Mouse (Mus musculus) thymus, postnatal 14 days (tissue): ENCODE measurements around the gene Oxsr1.
"Not testable (repeated sequence)": the region's sequence is repeated elsewhere in the genome, so short reads cannot be mapped to it uniquely, and the experiment has no call there.

Experiments used
- DNase-seq: peaks from one replicate; pipeline ENCODE4 v3.0.0; 2021

Oxsr1 gene

DNA sequence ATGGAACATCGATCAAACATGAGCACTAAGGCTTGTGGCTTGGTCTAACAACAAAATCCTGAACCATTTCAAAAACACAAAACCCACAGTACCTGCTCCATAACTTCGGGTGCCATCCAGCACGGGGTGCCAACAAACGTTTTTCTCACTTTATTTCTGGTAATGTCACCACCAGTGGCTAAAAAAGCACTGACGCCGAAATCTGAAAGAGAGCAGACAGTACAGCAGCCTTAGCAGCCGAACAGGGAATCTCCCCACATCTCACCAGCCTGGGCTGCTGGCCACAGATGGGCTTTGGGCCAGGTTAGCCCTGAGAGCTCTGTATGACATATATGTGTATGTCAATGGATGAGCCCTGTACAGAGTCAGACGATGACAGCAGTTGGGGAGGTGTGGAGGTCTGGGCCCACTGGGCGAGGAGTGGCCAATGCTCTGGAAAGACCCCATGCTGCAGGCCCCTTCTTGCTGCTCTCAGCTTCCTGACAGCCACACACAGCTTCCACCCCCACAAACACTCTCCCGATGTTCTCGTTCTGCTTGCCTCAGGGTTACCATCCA is 53.6 kb downstream of the Oxsr1 start:
- no peak for DNase-seq

DNA sequence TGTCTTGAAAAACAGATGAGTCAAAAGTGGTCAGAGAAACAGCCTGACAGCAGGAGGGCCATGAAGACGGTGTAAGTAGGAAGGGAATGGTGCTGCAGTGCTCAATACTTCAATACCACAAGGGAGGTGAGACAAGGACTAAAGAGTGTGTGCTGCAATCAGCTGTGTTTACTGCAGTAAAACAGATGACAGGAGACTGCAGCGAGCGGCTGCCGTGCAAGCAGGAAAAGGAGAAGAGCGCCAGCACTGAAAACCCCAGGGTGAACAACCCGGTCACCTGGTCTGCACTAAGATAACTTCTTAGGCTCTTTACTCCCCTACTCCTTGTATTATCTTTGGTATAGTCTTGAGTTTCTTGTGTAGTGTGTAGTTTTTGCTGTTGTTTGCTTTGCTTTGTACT is 54.1 kb downstream of the Oxsr1 start:
- DNase-seq, result no peak

DNA sequence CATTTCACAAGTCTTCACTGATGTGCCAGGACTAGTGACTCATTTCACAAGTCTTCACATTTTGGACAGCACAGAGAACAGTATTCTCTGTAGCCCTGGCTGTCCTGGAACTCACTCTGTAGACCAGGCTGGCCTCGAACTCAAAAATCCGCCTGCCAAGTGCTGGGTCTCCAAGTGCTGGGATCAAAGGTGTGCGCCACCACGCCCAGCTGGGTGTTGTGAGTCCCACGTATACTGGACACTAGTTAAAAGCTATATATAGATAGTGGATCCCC is 56.2 kb downstream of the Oxsr1 start:
- DNase-seq, result not testable (repeated sequence)

DNA sequence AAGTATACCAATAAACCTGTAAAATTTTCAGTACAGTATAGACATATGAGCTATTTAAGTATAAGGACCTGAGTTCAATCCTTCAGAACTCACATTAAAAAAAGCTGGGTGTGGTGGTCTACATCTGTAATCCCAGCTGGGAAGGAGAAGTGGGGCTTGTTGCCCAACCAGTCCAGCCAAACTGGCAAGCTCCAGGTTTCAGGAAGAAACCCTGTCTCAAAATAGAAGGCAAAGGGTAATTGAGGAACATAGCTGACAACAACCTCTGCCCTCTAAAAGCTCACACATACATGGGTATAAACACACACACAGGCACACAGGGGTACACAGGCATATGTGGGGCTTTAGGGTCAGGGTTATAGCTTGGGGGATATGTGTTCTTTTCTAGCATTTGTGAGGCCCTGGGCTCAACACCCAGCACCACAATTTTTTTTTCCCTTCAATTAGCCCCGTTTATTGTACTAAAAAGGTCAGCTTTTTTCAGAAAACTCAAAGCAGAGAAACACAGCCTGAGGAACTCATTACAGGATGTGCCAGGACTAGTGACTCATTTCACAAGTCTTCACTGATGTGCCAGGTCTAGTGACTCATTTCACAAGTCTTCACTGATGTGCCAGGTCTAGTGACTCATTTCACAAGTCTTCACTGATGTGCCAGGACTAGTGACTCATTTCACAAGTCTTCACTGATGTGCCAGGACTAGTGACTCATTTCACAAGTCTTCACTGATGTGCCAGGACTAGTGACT is 56.7 kb downstream of the Oxsr1 start:
- DNase-seq, result not testable (repeated sequence)

DNA sequence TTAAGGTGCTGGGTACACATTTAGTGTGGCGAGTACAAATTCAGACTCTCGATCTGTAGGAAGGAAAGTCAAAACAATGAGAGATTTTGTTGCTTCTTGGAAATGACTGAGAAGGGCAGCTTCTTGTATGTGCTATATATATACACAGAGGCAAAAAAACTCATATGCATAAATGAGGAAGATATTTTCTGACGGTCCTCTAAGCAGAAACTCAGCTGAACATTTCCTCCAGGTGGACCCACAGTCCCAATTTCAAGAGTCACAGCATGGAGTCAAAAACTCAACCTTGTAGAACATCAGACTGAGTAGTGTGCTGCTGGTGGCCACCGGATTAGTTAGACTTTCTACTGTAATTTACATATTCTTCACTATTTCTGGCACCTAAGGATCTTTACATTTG is 59.2 kb downstream of the Oxsr1 start:
- no peak for DNase-seq

DNA sequence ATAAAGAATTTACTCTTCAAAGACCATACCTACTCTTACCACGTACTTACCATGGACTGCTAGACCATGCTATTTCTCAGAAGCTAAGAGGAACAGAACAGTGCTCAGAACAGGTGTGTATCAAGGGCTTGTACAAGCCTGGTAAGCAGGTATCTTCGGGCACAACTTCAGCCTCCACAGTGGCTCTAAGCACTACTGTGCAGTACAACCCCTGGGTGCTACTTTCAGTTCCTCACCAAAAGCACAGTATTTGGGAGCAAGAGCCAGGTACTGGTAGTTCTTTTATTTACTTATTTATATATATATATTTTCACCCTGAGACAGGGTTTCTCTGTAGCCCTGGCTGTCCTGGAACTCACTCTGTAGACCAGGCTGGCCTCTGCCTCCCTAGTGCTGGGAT is 61.4 kb downstream of the Oxsr1 start:
- no peak for DNase-seq

DNA sequence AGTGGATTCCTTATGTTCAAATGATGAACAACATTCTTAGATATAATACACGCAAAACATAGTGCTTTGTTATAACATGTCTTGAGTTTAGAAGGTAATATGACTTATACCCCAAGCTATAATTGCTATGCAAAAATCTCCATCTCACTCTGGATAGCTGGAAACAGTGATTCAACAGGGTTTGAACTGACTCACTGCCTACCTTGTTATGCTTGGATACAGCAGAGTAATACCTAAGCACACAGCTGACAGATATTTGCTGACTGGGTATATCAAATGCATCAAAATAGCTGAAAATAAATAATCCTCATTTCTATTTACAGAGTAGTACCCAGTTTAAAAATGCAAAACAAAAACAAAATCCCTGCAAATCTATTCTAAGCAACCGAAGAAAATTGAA is 63.4 kb downstream of the Oxsr1 start:
- DNase-seq, result no peak

DNA sequence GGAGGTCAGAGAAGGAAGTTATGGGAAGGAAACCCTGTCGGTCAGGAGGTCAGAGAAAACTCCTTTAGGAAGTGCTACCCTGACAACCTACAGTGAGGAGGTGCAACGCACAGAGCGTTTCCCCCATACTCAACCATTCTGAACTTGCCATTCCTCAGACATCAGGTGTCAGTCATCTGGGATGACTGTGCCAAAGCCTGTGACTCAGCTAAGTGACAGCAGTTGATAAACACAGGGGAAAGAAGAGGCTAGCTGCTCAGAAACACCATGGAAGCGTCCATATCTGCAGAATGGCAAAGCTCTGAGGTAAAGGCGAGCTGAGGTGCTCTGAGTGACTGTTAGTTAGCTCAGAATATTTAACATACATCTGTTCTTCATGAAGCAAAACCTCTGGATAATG is 64.1 kb downstream of the Oxsr1 start:
- no peak for DNase-seq

DNA sequence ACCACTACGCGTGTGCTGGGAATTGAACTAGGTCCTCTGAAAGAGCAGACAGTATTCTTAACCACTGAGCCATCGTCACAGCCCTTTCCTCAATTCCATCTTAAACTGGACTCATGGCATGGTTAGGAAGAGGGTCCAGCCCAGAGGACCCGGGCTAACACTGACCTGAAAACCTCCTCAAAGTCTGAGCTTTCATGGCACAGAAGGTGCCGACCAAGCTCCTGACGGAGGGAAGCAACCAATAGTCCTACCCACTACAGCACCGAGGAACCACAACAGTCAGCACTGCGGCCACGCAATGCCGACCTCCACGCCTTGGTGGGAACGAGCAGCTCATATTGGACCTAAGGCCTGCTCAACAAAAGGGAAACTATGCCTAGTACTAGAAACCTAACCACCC is 66.1 kb downstream of the Oxsr1 start:
- no peak for DNase-seq

DNA sequence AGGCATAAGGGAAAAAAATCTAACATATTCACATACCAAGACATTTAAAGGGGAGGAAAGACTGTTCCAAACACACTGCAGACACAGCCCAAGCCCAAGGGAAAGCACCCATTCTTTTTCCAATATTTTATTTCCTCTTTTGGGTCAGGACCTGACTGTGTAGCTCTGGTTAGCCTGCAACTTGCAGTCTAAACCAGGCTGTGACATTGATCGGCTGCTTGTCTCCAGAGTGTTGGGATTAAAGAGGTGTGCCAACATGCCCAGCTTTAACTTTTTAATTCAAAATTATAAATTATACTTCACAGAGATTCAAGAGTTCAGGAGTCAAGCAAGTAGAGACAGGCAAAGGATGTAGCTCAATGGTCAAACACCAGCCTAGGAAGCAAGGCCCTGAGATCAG is 67.1 kb downstream of the Oxsr1 start:
- DNase-seq, result no peak

DNA sequence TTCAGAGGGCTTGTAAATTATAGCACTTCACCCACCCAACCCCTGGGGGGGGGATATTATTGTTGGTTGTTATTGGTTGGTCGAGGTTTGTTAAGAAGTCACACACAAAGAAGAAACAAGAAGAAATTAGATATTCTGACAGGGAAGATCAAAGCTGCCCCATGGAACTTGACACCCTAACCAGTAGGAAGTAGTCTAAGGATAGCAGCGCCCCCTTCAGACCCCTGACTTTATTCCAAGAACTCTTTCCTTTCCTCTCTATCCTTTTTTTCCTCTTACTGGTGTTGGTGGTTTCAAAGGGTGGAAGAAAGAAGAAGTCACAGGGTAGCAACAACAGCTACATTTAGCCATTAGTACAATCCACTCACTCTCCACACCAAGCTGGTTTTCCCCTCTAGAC is 68.0 kb downstream of the Oxsr1 start:
- no peak for DNase-seq

DNA sequence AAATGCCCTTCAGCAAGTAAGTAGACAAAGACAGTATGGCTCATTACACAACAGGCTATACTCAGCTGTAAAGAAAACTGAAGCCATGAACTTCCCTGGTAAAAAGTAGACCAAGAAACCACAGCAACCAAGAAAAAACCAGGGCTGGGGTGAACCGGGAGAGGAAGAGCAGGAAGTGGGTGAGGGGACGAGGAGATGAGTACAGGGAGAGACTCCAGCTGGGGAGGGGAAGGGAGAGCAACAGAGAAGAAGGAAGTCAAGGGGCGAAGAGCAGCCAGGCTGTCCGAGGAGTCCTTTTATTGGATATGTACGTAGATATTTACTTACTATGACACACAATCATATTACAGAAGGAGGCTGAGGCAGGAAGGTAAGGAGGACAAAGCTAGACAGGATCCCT is 74.2 kb downstream of the Oxsr1 start:
- peak; percentile 24 for DNase-seq

DNA sequence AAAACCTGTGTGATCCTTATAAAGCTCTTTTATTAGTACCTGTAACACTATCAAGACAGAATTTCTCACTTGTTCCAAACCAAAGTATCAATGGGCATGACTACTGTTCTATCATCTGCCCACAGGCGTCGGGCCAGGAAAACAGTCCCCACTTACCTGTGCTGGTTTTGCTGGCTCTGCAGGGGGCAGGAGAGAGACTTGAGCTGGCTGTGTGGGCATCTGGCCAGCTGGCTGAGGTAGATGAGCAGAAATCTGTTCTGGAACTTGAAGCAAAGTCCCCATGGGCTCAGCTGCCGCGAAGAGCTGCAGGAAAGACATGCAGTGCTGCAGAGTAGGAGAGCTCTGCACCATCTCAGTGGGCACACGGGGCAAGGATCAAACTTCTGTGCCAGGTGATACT is 75.4 kb downstream of the Oxsr1 start:
- DNase-seq, result no peak

DNA sequence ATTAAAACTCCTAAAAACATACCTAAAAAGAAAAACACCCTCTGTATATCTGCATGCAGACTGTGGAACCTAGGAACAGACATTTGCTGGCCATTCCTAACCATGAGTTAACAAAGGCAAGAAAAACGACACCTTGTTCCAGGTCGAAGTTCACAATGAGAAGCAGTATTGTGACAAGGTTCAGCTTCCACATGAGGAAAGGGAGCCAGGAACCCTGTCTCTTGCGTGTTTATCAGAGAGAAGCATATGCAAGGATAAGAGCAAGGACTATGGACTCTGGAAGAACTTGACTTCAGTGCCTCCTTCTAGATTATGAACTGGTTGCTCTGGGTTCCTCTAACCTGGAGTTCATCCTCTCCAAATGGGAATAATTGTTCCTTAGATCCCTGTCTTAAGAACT is 78.2 kb downstream of the Oxsr1 start:
- no peak for DNase-seq

DNA sequence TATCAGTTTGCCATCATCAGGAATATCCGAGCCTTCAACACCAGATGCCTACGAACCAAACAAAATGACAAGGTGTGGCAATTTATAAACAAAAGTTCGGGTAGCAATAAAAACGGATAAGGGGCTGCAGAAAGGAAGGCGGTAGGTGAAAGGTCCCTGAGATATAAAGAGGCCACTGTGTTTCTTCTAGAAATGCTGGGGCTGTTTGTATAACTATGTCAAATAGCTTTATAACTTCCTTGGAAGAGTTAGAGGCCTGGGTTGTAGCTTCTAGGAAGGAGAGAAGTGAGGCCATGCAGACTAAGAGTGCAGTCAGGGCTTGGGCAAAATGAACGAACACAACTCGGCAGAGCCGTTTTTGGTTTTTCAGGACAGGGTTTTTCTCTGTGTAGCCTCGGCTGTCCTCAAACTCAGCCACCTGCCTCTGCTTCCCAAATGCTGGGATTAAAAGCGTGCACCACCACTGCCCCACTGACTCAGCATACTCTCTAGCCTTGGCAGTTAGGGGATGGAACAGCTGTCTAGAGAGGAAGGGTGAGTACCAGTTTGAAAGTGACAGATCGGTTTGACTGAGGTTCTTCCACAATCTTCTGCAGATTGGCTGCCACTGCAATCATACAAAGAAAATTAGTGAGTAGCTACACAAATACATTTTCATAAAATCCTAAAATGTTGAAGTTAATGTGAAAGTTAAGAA is 80.9 kb downstream of the Oxsr1 start:
- no peak for DNase-seq

DNA sequence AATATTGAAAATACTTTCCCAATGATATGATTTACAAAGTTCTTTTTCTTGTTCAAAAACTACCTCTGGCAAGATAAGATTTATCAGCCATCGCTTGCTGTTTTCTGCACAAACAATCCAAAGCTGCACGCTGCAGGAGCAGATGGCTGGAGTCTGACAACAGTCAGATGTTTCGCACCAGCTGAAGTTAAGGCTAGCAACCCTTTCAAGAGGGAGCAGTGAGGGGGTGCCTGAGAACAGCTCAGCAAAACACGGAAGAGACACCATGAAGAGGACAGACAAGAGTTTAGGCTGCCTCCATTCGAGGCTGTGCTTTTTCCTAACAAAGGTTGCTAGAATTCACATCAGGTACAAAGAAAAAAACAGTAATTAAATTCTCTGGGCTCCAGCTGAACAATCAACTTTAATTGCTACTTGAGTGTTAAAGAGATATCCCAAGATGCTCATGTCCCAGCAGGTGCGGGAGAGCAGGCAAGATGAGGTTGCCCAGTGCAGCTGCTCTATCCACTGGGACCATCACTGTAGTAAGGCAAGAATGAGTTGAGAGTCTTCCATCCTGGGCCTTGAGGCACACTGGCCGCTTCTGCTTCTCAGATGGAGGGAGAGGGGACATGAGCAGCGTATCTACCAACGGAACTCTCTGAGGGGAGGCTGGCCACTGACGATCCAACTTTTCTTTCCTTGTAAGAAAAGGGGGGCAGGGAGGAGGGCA is 81.8 kb downstream of the Oxsr1 start:
- DNase-seq, result no peak

DNA sequence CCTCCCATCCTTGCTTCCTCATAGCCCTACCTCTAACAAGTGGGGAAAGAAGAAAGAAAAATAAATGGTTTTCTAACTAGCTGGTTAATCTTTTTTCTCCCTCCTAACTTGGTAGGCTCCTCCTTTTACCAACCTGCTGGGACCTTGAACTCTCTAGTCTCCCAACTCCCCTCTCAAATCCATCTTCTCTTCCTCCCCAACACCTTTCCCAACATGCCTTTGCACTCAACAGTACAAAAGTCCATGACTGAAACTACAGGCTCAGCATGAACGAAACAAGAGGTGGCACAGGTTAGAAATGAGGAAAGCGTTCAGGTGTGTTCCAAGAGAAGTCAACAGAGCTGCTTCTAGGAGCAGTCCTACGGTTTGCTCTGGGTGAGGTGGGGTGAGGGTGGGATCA is 83.0 kb downstream of the Oxsr1 start:
- DNase-seq, result no peak

DNA sequence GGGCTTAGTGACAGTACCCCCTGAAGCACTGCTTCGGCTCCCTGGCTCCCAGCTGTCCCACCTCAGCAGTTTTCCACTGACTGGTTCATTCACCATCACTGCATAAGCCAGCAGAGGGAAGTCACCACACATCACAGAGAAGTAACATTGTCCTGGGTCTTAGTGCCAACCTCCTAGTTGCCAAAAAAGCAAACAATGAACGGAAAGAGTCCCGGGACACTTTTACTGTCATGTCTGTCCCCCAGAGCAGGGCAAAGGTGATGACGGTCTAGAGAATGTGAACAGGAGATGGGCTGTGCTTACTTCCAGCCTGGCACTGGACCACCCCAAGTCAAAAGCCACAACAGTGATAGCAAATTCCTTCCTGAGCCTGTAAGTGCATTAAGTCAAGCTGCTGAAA is 83.4 kb downstream of the Oxsr1 start:
- no peak for DNase-seq

DNA sequence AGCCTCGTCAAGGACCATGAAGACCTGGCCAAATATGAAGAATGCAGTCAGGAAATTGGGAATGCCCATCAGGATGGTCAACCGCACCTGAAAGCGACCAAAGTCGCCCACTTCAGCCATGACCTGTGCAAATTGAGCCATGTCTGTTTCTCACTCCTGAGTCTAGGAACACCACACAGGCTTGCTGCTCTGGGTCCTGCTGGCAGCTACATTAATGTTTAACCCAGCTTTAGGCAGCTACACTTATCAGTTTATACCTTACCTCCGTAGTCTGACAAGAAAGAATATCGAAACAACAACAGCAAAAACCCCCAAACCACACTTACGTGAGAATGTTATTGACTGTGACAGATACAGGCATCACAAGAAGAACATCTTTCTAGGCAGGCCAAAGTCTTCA is 90.7 kb downstream of the Oxsr1 start:
- DNase-seq, result no peak

DNA sequence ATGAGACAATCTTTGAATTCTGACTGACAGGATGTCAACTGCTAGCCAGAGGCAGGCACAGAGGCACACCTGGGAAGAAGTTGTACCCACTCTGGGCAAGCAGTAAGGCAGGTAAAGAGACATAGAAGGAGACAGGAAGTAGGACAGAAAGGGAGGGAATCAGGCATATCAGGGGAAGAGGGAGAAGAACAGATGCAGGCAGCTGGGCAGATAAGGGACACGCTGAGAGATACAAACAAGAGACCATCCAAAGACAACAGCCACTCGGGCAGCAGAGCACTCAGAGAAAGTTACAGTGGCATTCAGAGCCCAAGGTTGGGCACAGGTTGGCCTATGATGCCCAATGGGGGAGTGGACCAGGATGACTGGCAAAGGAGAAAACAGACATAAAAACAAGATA is 91.4 kb downstream of the Oxsr1 start:
- no peak for DNase-seq

DNA sequence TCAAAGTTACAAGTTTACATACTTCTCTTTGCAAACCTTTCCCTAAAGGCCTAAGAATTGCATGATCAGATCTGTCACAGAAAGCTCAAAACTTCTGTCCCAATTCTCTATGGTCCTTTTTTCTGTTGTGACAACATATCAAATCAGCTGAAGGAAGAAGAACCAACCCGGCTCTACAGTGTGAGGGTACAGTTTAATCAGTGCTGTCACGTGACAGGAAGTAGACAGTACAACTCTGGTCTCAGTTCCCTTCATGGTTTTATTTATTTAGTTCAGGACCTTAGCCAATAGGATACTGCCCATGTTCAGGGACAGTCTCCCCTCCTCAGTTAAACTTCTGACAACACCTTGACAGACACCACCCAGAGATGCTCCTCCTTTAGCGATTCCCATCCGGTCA is 102.0 kb downstream of the Oxsr1 start:
- no peak for DNase-seq

DNA sequence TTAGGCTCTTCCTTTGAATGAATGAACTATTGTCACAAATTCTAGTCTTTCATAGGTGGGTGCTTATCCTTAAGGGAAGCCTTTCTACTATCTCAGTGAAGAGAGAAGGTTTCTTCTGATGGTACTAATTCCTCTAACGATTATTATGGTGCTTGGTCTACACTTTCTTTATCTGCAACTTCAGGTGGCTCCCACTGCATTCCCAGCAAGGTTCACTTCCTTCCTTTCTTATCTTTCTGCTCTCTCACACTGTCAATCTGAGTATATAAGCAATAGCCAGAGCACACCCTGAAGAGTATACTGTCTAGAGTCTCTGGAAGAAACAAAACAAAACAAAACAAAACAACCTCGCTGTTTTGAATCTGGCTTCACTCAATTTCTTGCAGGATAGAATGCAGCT is 102.6 kb downstream of the Oxsr1 start:
- no peak for DNase-seq

DNA sequence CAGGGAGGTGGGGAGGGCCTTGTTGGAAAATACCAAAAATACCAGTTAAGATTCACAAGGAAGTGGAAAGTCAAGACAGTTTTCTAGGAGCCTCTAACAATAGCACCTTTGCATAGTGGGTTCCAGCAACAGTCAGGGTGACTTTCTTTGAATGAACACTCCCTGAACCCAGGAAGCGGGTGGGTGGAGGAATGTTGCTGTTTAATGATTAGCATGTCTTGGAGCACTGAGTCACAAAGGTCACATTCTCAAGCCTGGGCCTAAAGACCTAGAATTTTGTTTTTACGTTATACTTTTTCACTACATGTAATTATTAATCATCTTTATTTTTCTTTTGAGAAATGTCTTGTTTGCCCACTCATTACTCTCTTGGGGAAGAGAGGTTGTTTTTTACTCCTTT is 106.9 kb downstream of the Oxsr1 start:
- not testable (repeated sequence) for DNase-seq

DNA sequence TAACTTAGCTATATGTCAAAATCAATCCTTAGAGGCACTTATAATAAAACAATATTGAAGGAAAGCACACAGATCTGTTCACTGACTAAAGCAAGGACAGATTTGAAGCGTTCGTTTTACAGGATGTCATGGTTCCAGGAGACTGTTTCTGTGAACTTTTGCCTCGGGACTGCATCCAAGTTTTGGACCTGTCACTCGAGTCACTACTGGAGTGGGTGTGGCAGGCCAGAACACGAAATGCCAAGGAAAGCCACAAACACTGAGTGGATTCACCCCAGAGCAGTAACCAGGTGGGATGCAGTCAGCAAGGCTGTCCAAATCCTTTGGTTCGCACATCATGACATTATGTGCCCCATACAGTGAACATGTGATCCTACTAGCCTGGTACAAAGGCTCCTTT is 107.6 kb downstream of the Oxsr1 start:
- DNase-seq, result no peak
